Mouse (Mus musculus) CH12.LX (cell line): Measurements from ENCODE around the gene Tph2. TPM values are rescaled to one million over a fixed set of nuclear protein-coding genes. Genes with fewer than 3 reads are reported as not detected.

Experiments used
- DNase-seq: peaks from one replicate; pipeline ENCODE4 v3.0.0-alpha.2; 2013; ENCODE audit errors: extremely low read depth
- H3K27ac ChIP-seq: 2 replicates; pipeline ENCODE4 v1.5.1; 2012; ENCODE audit warnings: low read depth, mild to moderate bottlenecking, control low read depth, moderate library complexity; ENCODE audit not compliant: insufficient read depth
- H3K27me3 ChIP-seq: replicated peaks from 2 replicates; pipeline ENCODE3; 2012; ENCODE audit warnings: inconsistent platforms
- H3K36me3 ChIP-seq, 2 experiments: replicated peaks in 1 of 2; 2 replicates each; pipeline versions ENCODE3 to v1.6.1; 2012; ENCODE audit warnings: inconsistent platforms in 1 of 2, low read length in 1 of 2, mild to moderate bottlenecking in 1 of 2, mixed read lengths in 1 of 2, moderate library complexity in 1 of 2; ENCODE audit not compliant: control insufficient read depth in 1 of 2, insufficient read depth in 1 of 2
- H3K4me1 ChIP-seq, 2 experiments: 2 replicates each; pipeline ENCODE4 v1.6.1; 2012; ENCODE audit warnings: inconsistent platforms in 1 of 2, moderate library complexity in 1 of 2; ENCODE audit not compliant: insufficient read depth in 2 of 2, control insufficient read depth in 1 of 2
- H3K4me2 ChIP-seq: 2 replicates; pipeline ENCODE4 v1.6.1; 2012; ENCODE audit warnings: low read depth, mild to moderate bottlenecking, control low read depth; ENCODE audit not compliant: poor library complexity, insufficient read depth, severe bottlenecking
- H3K4me3 ChIP-seq, 3 experiments: fragments of 150-350 bp in 1 of 3; sonication (generic) in 1 of 3; replicated peaks in 1 of 3; 2 replicates each; pipeline versions ENCODE3 to v1.5.1; 2011 to 2012; ENCODE audit warnings: low read depth in 2 of 3, low read length in 2 of 3, mild to moderate bottlenecking in 2 of 3, moderate library complexity in 2 of 3, control low read depth in 1 of 3, improper control_type of control experiment in 1 of 3, inconsistent platforms in 1 of 3, mixed read lengths in 1 of 3; ENCODE audit not compliant: poor library complexity in 1 of 3
- H3K79me2 ChIP-seq: replicated peaks from 2 replicates; pipeline ENCODE4 v1.6.1; 2012; ENCODE audit warnings: mild to moderate bottlenecking, moderate library complexity; ENCODE audit not compliant: control insufficient read depth, poor library complexity, insufficient read depth, severe bottlenecking; ENCODE audit errors: extremely low read depth
- H3K9ac ChIP-seq: 2 replicates; pipeline ENCODE4 v1.6.1; 2012; ENCODE audit warnings: low read depth, mild to moderate bottlenecking, control low read depth, moderate library complexity; ENCODE audit not compliant: insufficient read depth
- H3K9me3 ChIP-seq: replicated peaks from 2 replicates; pipeline ENCODE3; 2012; ENCODE audit warnings: low read length, inconsistent platforms, mixed read lengths
- BHLHE40 ChIP-seq: IDR thresholded peaks from 2 replicates; pipeline ENCODE4 v1.6.1; 2011; ENCODE audit warnings: mild to moderate bottlenecking, low read depth, low read length, improper control_type of control experiment
- CTCF ChIP-seq, 2 experiments: IDR thresholded peaks in 1 of 2; conservative IDR thresholded peaks in 1 of 2; 2 replicates each; pipeline ENCODE4 v1.5.1; 2011 to 2012; ENCODE audit warnings: low read depth in 2 of 2, low read length in 2 of 2, improper control_type of control experiment in 1 of 2, inconsistent platforms in 1 of 2, mild to moderate bottlenecking in 1 of 2, moderate library complexity in 1 of 2
- E2F4 ChIP-seq: IDR thresholded peaks from 2 replicates; pipeline ENCODE4 v1.6.1; 2011; ENCODE audit warnings: low read depth, low read length, improper control_type of control experiment; ENCODE audit not compliant: insufficient replicate concordance
- ELF1 ChIP-seq: IDR thresholded peaks from 2 replicates; pipeline ENCODE4 v1.6.1; 2014; ENCODE audit warnings: low read depth, mild to moderate bottlenecking, inconsistent platforms, low read length, improper control_type of control experiment
- EP300 ChIP-seq: IDR thresholded peaks from 2 replicates; pipeline ENCODE4 v1.6.1; 2011; ENCODE audit warnings: low read length, improper control_type of control experiment
- IRF4 ChIP-seq: IDR thresholded peaks from 2 replicates; pipeline ENCODE4 v1.6.1; 2014; ENCODE audit warnings: low read depth, mild to moderate bottlenecking, inconsistent platforms, low read length, improper control_type of control experiment
- JUN ChIP-seq: IDR thresholded peaks from 2 replicates; pipeline ENCODE4 v1.6.1; 2011; ENCODE audit warnings: low read depth, mild to moderate bottlenecking, low read length, improper control_type of control experiment, moderate library complexity; ENCODE audit not compliant: insufficient read depth
- KAT2A ChIP-seq: IDR thresholded peaks from 2 replicates; pipeline ENCODE4 v1.6.1; 2012; ENCODE audit warnings: low read length, improper control_type of control experiment, inconsistent platforms; ENCODE audit not compliant: insufficient replicate concordance
- MAX ChIP-seq: IDR thresholded peaks from 2 replicates; pipeline ENCODE4 v1.6.1; 2011; ENCODE audit warnings: low read length, improper control_type of control experiment
- MAZ ChIP-seq: IDR thresholded peaks from 2 replicates; pipeline ENCODE4 v1.6.1; 2012; ENCODE audit warnings: low read depth, mild to moderate bottlenecking, inconsistent platforms, low read length, improper control_type of control experiment, moderate library complexity
- NRF1 ChIP-seq: IDR thresholded peaks from 2 replicates; pipeline ENCODE4 v1.6.1; 2014; ENCODE audit warnings: low read depth, mild to moderate bottlenecking, inconsistent platforms, low read length, improper control_type of control experiment, moderate library complexity
- POLR2A ChIP-seq: IDR thresholded peaks from 2 replicates; pipeline ENCODE4 v1.6.1; 2011; ENCODE audit warnings: low read depth, mild to moderate bottlenecking, improper control_type of control experiment, low read length
- POLR2AphosphoS2 ChIP-seq: IDR thresholded peaks from 2 replicates; pipeline ENCODE4 v1.6.1; 2011; ENCODE audit warnings: low read depth, low read length, improper control_type of control experiment
- RAD21 ChIP-seq: IDR thresholded peaks from 2 replicates; pipeline ENCODE4 v1.6.1; 2011; ENCODE audit warnings: low read depth, mild to moderate bottlenecking, low read length, improper control_type of control experiment, moderate library complexity
- RCOR1 ChIP-seq: conservative IDR thresholded peaks from 2 replicates; pipeline ENCODE4 v1.6.1; 2012; ENCODE audit warnings: low read depth, mild to moderate bottlenecking, inconsistent platforms, low read length, improper control_type of control experiment
- SMC3 ChIP-seq: IDR thresholded peaks from 2 replicates; pipeline ENCODE4 v1.6.1; 2011; ENCODE audit warnings: low read depth, low read length, improper control_type of control experiment
- TCF12 ChIP-seq: IDR thresholded peaks from 2 replicates; pipeline ENCODE4 v1.6.1; 2014; ENCODE audit warnings: low read depth, mild to moderate bottlenecking, inconsistent platforms, low read length, improper control_type of control experiment
- ZMIZ1 ChIP-seq: IDR thresholded peaks from 2 replicates; pipeline ENCODE4 v1.6.1; 2012; ENCODE audit warnings: low read depth, mild to moderate bottlenecking, inconsistent platforms, low read length, improper control_type of control experiment
- ZNF384 ChIP-seq: IDR thresholded peaks from 2 replicates; pipeline ENCODE4 v1.6.1; 2012; ENCODE audit warnings: low read depth, low read length, improper control_type of control experiment, inconsistent platforms
- dilution Hi-C: fragments of 300-500 bp; cut with MboI; formaldehyde crosslinking; loops from 2 replicates; pipeline ENCODE4 v1.14.3; 2020; ENCODE audit warnings: low sequenced_read_pairs; ENCODE audit not compliant: extremely low pct_unique_long_range_greater_than_20kb, extremely low pct_ligation_motif_present
- in situ Hi-C: fragments of 300-500 bp; cut with MboI; formaldehyde crosslinking; loops from 3 replicates; pipeline ENCODE4 v1.14.3; 2019; ENCODE audit warnings: low sequenced_read_pairs, low pct_ligation_motif_present, low pct_unique_long_range_greater_than_20kb, mixed read lengths
- polyA plus RNA-seq: library from polyadenylated mRNA; unstranded; fragments of >175 nt; gene quantifications from 2 replicates; pipeline ENCODE4 v1.2.1, GENCODE M21; 2012; ENCODE audit warnings: low read depth; ENCODE audit not compliant: insufficient read length
- total RNA-seq, 2 experiments: library from RNA; depleted of rRNA; stranded (reverse); fragments of 300-350 nt in 1 of 2; fragments of >200 nt in 1 of 2; gene quantifications; 2 replicates each; pipeline ENCODE4 v1.2.3; 2012 to 2014

Gene Tph2
- total and polyA plus RNA-seq, 3 experiments, result 0.42 to 0.55 (median 0.54) TPM

- no peak for DNase-seq
- Histone ChIP-seq H3K9ac (no peak overlapping the region), H3K27ac (no peak overlapping the region), H3K27me3 (no peaks in the 10 kb centered on the region), H3K36me3 (no peaks in the 10 kb centered on the region), H3K4me1 (peaks cover 0 to 14% of the 10 kb centered on the region in 2 experiments; a peak in 2 of 4 replicates)
- in situ Hi-C loops, result no loop called here
- TF ChIP-seq E2F4, result no peak
- TF ChIP-seq POLR2AphosphoS2, result no peak
- TF ChIP-seq TCF12, result no peak
- no peak for TF ChIP-seq JUN
- TF ChIP-seq ZNF384, result no peak
- no peak for TF ChIP-seq KAT2A
- TF ChIP-seq POLR2A, result no peak
- no peak for TF ChIP-seq NRF1
- no peak for TF ChIP-seq ZMIZ1
- TF ChIP-seq BHLHE40, result no peak
- TF ChIP-seq IRF4, result no peak
- TF ChIP-seq, all 38 proteins: peak for 0
- no peaks in the 10 kb centered on the region for H3K79me2 ChIP-seq
- no peaks in the 10 kb centered on the region for H3K9me3 ChIP-seq
- no peak overlapping the region for H3K4me3 ChIP-seq
- dilution Hi-C loops, result no loop called here
- H3K4me2 ChIP-seq, result no peak overlapping the region
Measured at GRCm38 (mm10) chr10:115061498-115061897, 123.3 kb downstream of the Tph2 start.

- Histone ChIP-seq H3K4me1 (peaks cover 0 to 14% of the 10 kb centered on the region in 2 experiments; a peak in 2 of 4 replicates), H3K9me3 (no peaks in the 10 kb centered on the region), H3K9ac (no peak overlapping the region), H3K27ac (no peak overlapping the region), H3K36me3 (no peaks in the 10 kb centered on the region), H3K4me2 (no peak overlapping the region; the same call in 1 of the 2 replicates), H3K79me2 (no peaks in the 10 kb centered on the region), H3K4me3 (no peak overlapping the region), H3K27me3 (no peaks in the 10 kb centered on the region)
- dilution Hi-C loops (no loop called here), in situ Hi-C loops (no loop called here)
- TF ChIP-seq ZNF384 (no peak), EP300 (0 out of 2 replicates have a peak, but pooled peaks have one; percentile 25)
- peak; percentile 60 for DNase-seq
Measured at GRCm38 (mm10) chr10:115060759-115061158, 124.1 kb downstream of the Tph2 start.

GRCm38 (mm10) chr10:115051602-115052001, 133.2 kb downstream of the Tph2 start:
- DNase-seq, result peak; percentile 32
- dilution Hi-C loops, result no loop called here
- no peak overlapping the region for H3K4me2 ChIP-seq

More at GRCm38 (mm10) chr10:115051602-115052001, 133.2 kb downstream of the Tph2 start:
- H3K9ac ChIP-seq, result no peak overlapping the region
- H3K79me2 ChIP-seq, result no peaks in the 10 kb centered on the region
- in situ Hi-C loops, result no loop called here
- no peak overlapping the region for H3K4me3 ChIP-seq
- peaks cover 0 to 3% of the 10 kb centered on the region in 2 experiments; a peak in 1 of 4 replicates for H3K4me1 ChIP-seq
- peaks cover 4% of the 10 kb centered on the region for H3K9me3 ChIP-seq
- TF ChIP-seq SMC3 (peak; percentile 49), RCOR1 (no peak), RAD21 (peak; percentile 65), CTCF (conservative IDR thresholded peaks at IDR 0.05 in 1 of 2, IDR thresholded peaks at IDR 0.05 in 1 of 2; ENCODE audit: low read depth in 2 of 2, low read length in 2 of 2) (peak; percentile 60 to 61; a peak in 3 of 4 replicates), ELF1 (no peak), MAX (peak; percentile 55; the same call in 1 of the 2 replicates), MAZ (no peak)
- no peak overlapping the region for H3K27ac ChIP-seq
- H3K36me3 ChIP-seq, result no peaks in the 10 kb centered on the region
- H3K27me3 ChIP-seq, result no peaks in the 10 kb centered on the region
